Mouse (Mus musculus): ENCODE data around the gene Nr1d1. TPM values are rescaled to one million over a fixed set of nuclear protein-coding genes. Genes with fewer than 3 reads are reported as not detected.

Gene Nr1d1
- polyA plus RNA-seq, 1 experiment: 18.7 TPM

- Histone ChIP-seq H3K4me3 (ENCODE audit: insufficient read depth, low read length) (no peak overlapping the region), H3K4me1 (ENCODE audit: control insufficient read depth, insufficient read depth, low read length) (peaks cover 18% of the 10 kb centered on the region), H3K27ac (ENCODE audit: insufficient read depth, low read length) (peak overlapping the region; percentile 11; the same call in 1 of the 2 replicates)
- no peak for TF ChIP-seq CTCF (IDR thresholded peaks at IDR 0.05; ENCODE audit: borderline replicate concordance, insufficient read depth, low read length)
- TF ChIP-seq POLR2A (IDR thresholded peaks at IDR 0.05; ENCODE audit: low read depth, low read length): no peak
These were observed 26.4 kb downstream of the Nr1d1 start for GRCm38 (mm10) chr11:98748506-98749416.

DNA sequence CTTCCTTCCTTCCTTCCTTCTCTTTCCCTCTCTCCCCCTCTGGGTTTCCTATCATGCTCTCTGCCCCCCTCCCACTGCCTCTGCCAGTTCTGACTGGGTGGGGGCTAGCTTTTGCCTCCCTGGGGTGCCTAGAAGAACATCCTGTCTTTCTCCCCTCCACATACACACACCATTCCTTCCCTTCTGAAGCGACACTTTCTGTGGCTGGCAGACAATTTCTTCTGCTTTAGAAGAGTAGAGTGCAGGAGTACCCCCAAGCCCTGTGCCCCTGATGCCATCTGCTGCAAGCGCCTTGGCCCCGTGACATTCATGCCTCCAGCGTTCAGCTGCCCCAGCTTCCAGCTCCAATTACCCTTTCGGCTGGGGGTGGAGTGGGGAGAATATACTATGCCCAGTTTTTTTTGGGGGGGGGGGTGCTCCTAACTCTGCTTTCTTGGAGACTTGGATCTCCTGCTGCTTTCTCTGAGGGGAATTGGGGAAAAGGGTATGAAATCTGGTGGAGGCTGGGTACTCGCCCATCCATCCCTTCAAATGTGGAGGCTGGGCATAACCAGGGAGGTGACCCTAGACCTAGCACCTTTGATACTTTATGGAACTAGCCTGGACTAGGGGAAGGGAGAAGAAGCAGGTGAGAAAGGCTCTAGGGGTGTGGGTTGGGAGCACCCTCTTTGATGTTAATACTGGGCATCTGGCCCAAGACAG is 27.2 kb downstream of the Nr1d1 start:
- TF ChIP-seq POLR2A (IDR thresholded peaks at IDR 0.05; ENCODE audit: low read depth, low read length) (no peak), CTCF (IDR thresholded peaks at IDR 0.05; ENCODE audit: borderline replicate concordance, insufficient read depth, low read length) (no peak)
- Histone ChIP-seq H3K4me3 (ENCODE audit: insufficient read depth, low read length) (no peak overlapping the region), H3K27ac (ENCODE audit: insufficient read depth, low read length) (peak overlapping the region; percentile 57), H3K4me1 (ENCODE audit: control insufficient read depth, insufficient read depth, low read length) (peaks cover 20% of the 10 kb centered on the region)

- peak overlapping the region; percentile 32 for H3K27ac ChIP-seq (ENCODE audit: insufficient read depth, low read length)
- peaks cover 20% of the 10 kb centered on the region for H3K4me1 ChIP-seq (ENCODE audit: control insufficient read depth, insufficient read depth, low read length)
- TF ChIP-seq POLR2A (IDR thresholded peaks at IDR 0.05; ENCODE audit: low read depth, low read length): no peak
- no peak for TF ChIP-seq CTCF (IDR thresholded peaks at IDR 0.05; ENCODE audit: borderline replicate concordance, insufficient read depth, low read length)
- H3K4me3 ChIP-seq (ENCODE audit: insufficient read depth, low read length): 0 out of 2 replicates have a peak overlapping the region, but pooled peaks have one; percentile 3
These were observed 28.1 kb downstream of the Nr1d1 start for GRCm38 (mm10) chr11:98746855-98747693.

DNA sequence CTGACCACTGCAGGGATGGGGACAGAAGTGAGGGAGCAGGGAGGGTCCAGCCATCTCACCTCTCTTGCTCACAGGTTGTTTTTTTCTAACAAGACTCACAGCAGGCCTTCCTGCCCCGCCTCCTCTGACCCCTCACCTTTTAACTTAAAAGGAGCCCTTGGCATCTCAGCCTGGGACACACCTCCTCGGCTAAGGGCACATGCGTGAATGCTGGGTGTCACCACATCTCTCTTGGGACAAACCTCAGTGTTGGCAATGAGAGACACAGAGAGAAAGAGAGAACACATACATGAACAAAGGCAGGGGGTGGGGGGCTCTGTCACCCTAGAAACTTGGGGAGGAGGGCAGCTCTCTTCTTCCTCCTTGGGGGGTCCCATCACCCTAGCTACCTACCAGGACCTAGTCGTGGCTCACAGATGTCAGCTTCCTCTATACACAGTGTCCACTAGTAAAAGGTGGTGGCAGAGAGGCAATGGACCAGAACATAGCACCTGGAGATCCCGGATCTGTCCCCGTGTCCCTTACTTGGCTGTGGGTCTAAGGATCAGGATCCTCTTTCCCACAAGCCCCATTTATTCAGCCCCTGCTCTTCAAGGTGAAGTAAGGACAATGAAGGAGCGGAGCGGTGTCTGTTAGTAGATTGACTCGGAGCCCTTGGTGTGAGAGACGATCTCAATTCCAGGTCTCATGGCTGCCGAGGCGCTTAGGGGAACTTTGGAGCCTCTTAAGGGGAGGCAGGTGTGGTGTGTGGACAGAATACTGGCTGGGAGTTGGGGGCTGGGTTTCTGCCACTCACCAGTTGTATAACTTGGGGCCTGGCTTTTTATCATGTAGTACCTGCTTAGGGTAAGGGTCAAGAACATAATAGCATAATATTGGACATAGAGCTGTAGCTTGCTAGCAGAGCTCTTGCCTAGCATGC is 28.9 kb downstream of the Nr1d1 start:
- peak overlapping the region; percentile 32; the same call in 1 of the 2 replicates for H3K27ac ChIP-seq (ENCODE audit: insufficient read depth, low read length)
- no peak overlapping the region for H3K4me3 ChIP-seq (ENCODE audit: insufficient read depth, low read length)
- peaks cover 20% of the 10 kb centered on the region for H3K4me1 ChIP-seq (ENCODE audit: control insufficient read depth, insufficient read depth, low read length)
- TF ChIP-seq CTCF (IDR thresholded peaks at IDR 0.05; ENCODE audit: borderline replicate concordance, insufficient read depth, low read length) (no peak), POLR2A (IDR thresholded peaks at IDR 0.05; ENCODE audit: low read depth, low read length) (no peak)

- Histone ChIP-seq H3K27ac (ENCODE audit: insufficient read depth, low read length) (peak overlapping the region; percentile 16; the same call in 1 of the 2 replicates), H3K4me3 (ENCODE audit: insufficient read depth, low read length) (no peak overlapping the region)
- TF ChIP-seq POLR2A (IDR thresholded peaks at IDR 0.05; ENCODE audit: low read depth, low read length) (no peak), CTCF (IDR thresholded peaks at IDR 0.05; ENCODE audit: borderline replicate concordance, insufficient read depth, low read length) (no peak)
These were observed 30.6 kb downstream of the Nr1d1 start for GRCm38 (mm10) chr11:98744456-98745019.

DNA sequence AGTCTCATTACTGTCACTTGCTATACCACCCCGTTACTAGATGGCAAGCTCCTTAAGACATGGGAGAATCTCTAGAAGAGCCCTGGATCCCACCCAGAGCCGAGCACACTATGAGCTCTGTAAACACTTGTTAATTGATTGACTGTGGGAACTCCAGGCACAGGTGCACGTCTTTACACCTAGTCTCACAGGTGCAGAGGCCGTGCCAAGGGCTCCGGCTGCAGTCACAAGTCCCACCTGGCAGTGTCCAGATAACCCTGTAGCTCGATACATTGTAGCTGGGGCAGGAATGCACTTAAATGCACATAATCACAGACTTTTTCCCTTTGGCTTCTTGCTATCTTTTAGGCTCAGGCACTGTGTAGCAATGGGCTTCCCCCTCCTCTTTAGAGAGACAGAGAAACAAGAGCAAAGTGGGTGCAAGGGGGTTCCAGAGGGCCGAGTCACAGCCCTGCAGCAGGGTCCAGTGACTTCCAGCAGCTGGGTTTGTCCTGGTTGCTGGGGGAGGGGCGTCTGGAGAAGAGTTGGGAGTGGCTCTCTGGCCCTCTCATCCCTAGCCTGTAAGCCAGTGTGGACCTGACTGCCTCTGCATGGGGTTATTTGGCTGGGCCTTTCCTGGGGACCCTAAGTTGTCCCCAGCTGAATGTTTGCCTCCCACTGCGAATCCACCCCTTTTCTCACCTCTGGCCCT is 31.3 kb downstream of the Nr1d1 start:
- Histone ChIP-seq H3K4me3 (ENCODE audit: insufficient read depth, low read length) (no peak overlapping the region), H3K4me1 (ENCODE audit: control insufficient read depth, insufficient read depth, low read length) (peaks cover 17% of the 10 kb centered on the region), H3K27ac (ENCODE audit: insufficient read depth, low read length) (peak overlapping the region; percentile 16; the same call in 1 of the 2 replicates)
- TF ChIP-seq POLR2A (IDR thresholded peaks at IDR 0.05; ENCODE audit: low read depth, low read length) (no peak), CTCF (IDR thresholded peaks at IDR 0.05; ENCODE audit: borderline replicate concordance, insufficient read depth, low read length) (no peak)

More at GRCm38 (mm10) chr11:98744456-98745019, 30.6 kb downstream of the Nr1d1 start:
- peaks cover 23% of the 10 kb centered on the region for H3K4me1 ChIP-seq (ENCODE audit: control insufficient read depth, insufficient read depth, low read length)

DNA sequence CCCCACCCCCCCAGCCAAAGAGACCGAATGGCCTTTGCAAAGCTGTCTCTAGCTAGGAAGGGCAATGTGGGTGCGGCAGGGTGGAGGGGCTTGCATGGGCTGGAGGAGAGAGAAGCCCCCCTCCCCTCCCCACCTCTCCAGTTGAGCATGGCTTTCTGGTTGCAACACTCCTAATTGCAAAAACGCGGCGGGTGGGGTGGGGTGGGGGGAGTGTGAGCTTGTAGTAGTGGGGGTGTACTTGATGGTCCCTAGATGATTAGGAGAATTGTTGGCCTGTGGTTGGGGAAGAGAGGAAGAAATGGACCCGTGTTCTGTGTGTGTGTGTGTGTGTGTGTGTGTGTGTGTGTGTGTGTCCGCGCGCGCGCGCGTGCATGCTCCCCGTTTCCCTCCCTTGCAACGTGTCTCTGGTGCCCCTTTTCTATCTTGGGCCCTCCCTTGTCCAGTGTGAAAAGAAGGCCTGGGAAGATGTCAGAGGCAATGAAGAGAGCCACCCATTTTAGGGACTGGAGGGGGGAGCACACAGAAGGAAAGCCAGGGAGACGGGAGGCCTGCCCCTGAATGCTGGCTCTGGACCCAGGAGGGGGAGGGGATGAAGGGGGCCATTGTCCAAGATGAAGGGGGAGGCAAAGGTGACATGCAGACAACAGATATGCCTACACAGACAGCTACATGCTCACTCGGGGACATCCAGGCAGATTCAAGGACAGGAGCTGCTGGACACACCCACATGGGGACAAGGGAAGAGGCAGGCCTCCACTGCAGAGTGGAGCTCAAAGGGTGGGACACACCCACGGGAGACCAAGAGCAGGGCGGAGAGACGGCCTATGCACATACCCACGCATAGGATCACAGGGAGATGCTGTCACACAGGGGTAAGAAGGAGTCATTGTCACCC is 32.5 kb downstream of the Nr1d1 start:
- peak overlapping the region; percentile 90 for H3K4me3 ChIP-seq (ENCODE audit: insufficient read depth, low read length)
- H3K27ac ChIP-seq (ENCODE audit: insufficient read depth, low read length): 0 out of 2 replicates have a peak overlapping the region, but pooled peaks have one; percentile 5

More for the DNA sequence above, 32.5 kb downstream of the Nr1d1 start:
- peaks cover 12% of the 10 kb centered on the region; the same call in 1 of the 2 replicates for H3K4me1 ChIP-seq (ENCODE audit: control insufficient read depth, insufficient read depth, low read length)
- TF ChIP-seq CTCF (IDR thresholded peaks at IDR 0.05; ENCODE audit: borderline replicate concordance, insufficient read depth, low read length): no peak
- no peak; the same call in 1 of the 2 replicates for TF ChIP-seq POLR2A (IDR thresholded peaks at IDR 0.05; ENCODE audit: low read depth, low read length)

Measured in embryonic fibroblast, embryonic 13.5 days (primary cell).